Mouse (Mus musculus) G1E (cell line): ENCODE results near the gene Ak6. TPM values are rescaled to one million over a fixed set of nuclear protein-coding genes. Genes with fewer than 3 reads are reported as not detected.

Experiments used
- ATAC-seq: 2 replicates; pipeline ENCODE4 v1.8.0; 2016; ENCODE audit warnings: mild to moderate bottlenecking; ENCODE audit not compliant: insufficient number of reproducible peaks, poor library complexity, low FRiP score, severe bottlenecking; ENCODE audit errors: extremely low read depth
- DNase-seq: peaks from one replicate; pipeline ENCODE4 v3.0.0; 2012; ENCODE audit warnings: low spot score
- H3K27me3 ChIP-seq: 2 replicates; pipeline ENCODE4 v1.6.1; 2012; ENCODE audit warnings: mild to moderate bottlenecking, low read length, inconsistent platforms; ENCODE audit not compliant: insufficient read depth
- H3K36me3 ChIP-seq: replicated peaks from 2 replicates; pipeline ENCODE3; 2012; ENCODE audit warnings: mild to moderate bottlenecking, inconsistent platforms
- H3K4me1 ChIP-seq: 2 replicates; pipeline ENCODE4 v1.6.1; 2012; ENCODE audit warnings: low read depth, low read length, inconsistent platforms, mixed read lengths; ENCODE audit not compliant: insufficient read depth
- H3K4me3 ChIP-seq: 2 replicates; pipeline ENCODE4 v1.5.1; 2012; ENCODE audit warnings: low read depth, mild to moderate bottlenecking, inconsistent platforms, low read length, moderate library complexity, mixed read lengths
- H3K9me3 ChIP-seq: replicated peaks from 2 replicates; pipeline ENCODE4 v1.6.1; 2012; ENCODE audit warnings: inconsistent platforms
- CTCF ChIP-seq: IDR thresholded peaks from 2 replicates; pipeline ENCODE4 v1.5.1; 2012; ENCODE audit warnings: low read depth, low read length, inconsistent platforms, mixed read lengths
- GATA1 ChIP-seq: IDR thresholded peaks from 2 replicates; pipeline ENCODE4 v1.6.1; 2012; ENCODE audit warnings: borderline replicate concordance, low read length, inconsistent platforms, mixed read lengths
- GATA2 ChIP-seq: IDR thresholded peaks from 2 replicates; pipeline ENCODE4 v1.6.1; 2012; ENCODE audit warnings: low read depth, low read length, inconsistent platforms, borderline replicate concordance
- POLR2AphosphoS5 ChIP-seq: IDR thresholded peaks from 2 replicates; pipeline ENCODE4 v1.6.1; 2012; ENCODE audit warnings: low read depth, low read length, inconsistent platforms; ENCODE audit not compliant: insufficient replicate concordance
- TAL1 ChIP-seq: conservative IDR thresholded peaks from 2 replicates; pipeline ENCODE4 v1.6.1; 2012; ENCODE audit warnings: low read depth, low read length, inconsistent platforms, mixed read lengths
- polyA plus RNA-seq: library from polyadenylated mRNA; stranded (reverse); fragments of >175 nt; gene quantifications from 2 replicates; pipeline ENCODE4 v1.2.3, GENCODE M21; 2012
- total RNA-seq, 2 experiments: library from RNA; stranded (forward) in 1 of 2; stranded (reverse) in 1 of 2; fragments of 200-1000 nt in 1 of 2; fragments of >200 nt in 1 of 2; fragmentation: Nextera tagmentation in 1 of 2; gene quantifications; 2 replicates each; pipeline ENCODE4 v1.2.3; 2014 to 2017

The Ak6 gene
- total and polyA plus RNA-seq, 3 experiments = 43.4 to 338 (median 259) TPM

DNA sequence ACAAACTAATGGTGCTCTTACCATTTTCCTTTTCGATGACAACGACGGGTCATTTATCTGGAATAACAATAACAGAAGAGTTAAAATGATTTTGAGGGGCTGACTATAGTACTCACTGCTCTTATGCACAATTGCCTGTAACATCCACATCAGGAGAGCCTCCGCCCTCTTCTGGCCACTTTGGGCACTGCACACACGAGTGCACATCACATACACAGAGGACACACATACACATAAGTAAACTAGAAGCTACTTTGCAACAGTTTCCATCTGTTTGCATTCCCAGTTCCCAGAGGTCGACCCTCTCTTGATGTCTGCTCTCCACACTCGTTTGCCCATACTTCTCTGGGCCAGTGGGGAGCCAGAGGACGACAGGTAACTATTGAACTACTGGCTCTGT, 43.0 kb upstream of the Ak6 start:
- DNase-seq = no peak
- TF ChIP-seq POLR2AphosphoS5 = no peak
- TF ChIP-seq CTCF = no peak
- TF ChIP-seq GATA1 = no peak
- no peak for TF ChIP-seq GATA2
- no peak for TF ChIP-seq TAL1
- ATAC-seq = no peak

DNA sequence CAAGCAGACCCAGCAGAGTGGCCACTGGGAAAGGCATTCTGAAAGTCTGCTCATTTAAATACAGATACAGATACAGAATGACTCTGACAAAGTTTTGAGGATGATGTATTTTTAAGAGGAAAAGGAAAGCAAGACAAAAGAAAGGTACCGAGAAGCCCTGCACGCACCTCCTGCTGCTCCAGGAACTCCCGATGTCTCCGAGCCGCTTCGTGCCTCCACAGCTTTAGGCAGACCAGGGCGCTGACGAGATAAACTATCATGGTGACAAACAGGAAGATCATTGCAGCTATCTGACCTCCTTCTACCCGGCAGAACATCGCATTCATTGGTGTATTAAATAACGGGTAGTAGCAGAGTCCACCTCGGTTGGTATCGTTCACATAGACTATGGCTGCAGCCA, 39.5 kb upstream of the Ak6 start:
- Histone ChIP-seq H3K4me1 (peaks cover 3% of the 10 kb centered on the region), H3K4me3 (no peak overlapping the region), H3K36me3 (peaks cover 14% of the 10 kb centered on the region), H3K9me3 (peaks cover 4% of the 10 kb centered on the region), H3K27me3 (peaks cover 1% of the 10 kb centered on the region; the same call in 1 of the 2 replicates)
- no peak for TF ChIP-seq GATA1
- no peak for TF ChIP-seq POLR2AphosphoS5
- no peak for TF ChIP-seq CTCF
- no peak for TF ChIP-seq TAL1
- no peak for TF ChIP-seq GATA2
- no peak for DNase-seq
- no peak for ATAC-seq

More for the DNA sequence above, 43.0 kb upstream of the Ak6 start:
- H3K36me3 ChIP-seq = peaks cover 14% of the 10 kb centered on the region
- H3K4me1 ChIP-seq = no peaks in the 10 kb centered on the region
- H3K4me3 ChIP-seq = no peak overlapping the region
- H3K27me3 ChIP-seq = no peaks in the 10 kb centered on the region
- H3K9me3 ChIP-seq = peaks cover 4% of the 10 kb centered on the region

DNA sequence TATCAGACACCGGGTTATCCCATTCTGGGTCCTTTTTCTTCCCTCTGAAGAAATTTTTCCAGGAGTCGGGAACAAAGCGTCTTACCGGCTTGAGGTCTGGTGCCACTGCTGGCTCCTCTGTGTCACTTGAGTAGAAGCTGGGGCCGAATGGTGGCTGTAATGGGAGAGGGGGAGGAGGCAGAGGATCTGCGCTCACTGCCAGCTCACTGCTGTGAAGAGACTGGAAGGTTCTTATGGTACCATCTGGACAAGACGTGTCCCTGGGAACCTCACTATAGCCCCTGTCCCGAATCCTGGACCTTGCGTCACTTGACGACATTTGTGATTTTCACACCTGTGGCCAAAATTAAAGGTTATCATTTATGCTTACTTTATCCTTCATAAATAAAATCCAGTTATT, 38.5 kb upstream of the Ak6 start:
- peaks cover 4% of the 10 kb centered on the region for H3K9me3 ChIP-seq
- peaks cover 10% of the 10 kb centered on the region for H3K4me1 ChIP-seq
- H3K36me3 ChIP-seq = peaks cover 17% of the 10 kb centered on the region
- H3K4me3 ChIP-seq = no peak overlapping the region
- peaks cover 3% of the 10 kb centered on the region; the same call in 1 of the 2 replicates for H3K27me3 ChIP-seq
- TF ChIP-seq TAL1 (no peak), GATA2 (no peak), CTCF (no peak), POLR2AphosphoS5 (no peak), GATA1 (no peak)
- DNase-seq (no peak), ATAC-seq (no peak)

DNA sequence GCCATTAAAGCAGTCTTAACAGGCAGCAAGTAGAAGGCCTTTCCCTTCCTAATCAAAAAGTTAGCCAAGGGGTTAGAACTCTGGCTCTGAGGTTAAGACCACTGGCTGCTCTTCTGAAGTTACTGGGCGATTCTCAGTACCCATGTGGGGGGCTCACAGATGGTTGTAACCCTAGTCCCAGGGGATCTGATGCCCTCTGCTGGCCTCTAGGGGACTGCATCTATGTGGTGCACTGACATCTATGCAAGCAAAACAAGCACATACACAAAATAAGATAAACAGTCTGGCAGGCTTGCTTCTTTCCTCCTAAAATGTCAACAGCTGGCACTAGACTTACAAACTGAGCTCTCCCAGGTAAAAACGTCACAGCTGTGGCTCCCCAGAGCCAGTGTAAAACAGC, 37.9 kb upstream of the Ak6 start:
- Histone ChIP-seq H3K9me3 (peaks cover 1% of the 10 kb centered on the region), H3K4me3 (no peak overlapping the region), H3K36me3 (peaks cover 23% of the 10 kb centered on the region), H3K4me1 (peaks cover 16% of the 10 kb centered on the region), H3K27me3 (peaks cover 3% of the 10 kb centered on the region; the same call in 1 of the 2 replicates)
- DNase-seq (no peak), ATAC-seq (no peak)
- TF ChIP-seq CTCF (no peak), TAL1 (no peak), POLR2AphosphoS5 (no peak), GATA1 (no peak), GATA2 (no peak)

DNA sequence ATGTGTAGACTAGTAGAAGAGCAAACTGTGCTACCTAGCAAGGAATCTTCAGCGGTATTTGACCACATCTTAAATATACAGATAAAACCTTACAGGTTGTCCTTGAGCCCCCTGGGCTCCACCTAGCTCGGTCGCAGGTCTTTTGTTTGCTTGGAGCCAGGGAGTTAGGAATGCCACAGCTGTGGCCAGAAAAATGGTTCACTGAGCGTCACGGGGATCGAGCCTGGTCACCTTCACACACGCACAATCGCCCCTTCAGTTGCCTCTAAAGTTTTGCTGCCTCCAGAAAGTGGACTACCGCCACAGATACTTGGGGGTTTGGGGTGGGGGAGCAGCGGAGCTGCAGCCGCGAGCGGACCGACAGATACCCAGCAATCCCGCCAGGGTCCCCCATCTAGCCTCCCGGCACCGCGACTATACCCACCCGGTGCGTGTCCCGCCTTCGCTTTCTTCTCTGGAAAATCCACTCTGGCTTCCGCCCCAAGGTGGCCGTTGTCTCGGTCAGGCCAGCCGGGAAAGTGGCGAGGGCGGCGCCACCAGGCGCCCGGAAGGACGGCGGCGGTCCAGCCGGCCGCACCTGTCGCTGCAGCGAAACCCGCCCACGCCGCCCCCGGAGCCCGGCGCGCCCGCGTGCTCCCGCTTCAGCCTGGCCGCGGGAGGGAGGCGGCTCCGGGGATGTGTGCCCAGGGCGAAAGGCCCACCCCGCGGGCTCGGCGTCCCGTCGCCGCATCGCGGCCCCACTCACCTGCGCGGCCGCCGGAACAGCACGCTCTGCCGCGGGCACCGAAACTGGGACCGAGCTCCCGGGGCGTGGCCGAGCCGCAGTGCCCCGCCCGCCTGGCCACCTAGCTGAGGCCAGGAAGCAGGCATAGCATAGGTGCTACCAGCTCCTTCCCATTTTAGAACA, 34.3 kb upstream of the Ak6 start, which contains the start of gene Marveld2:
Marveld2 (minus strand) TSS at position 791 of the 907 bp plus-strand sequence.
- peak; percentile 65 for DNase-seq
- H3K9me3 ChIP-seq = no peaks in the 10 kb centered on the region
- H3K4me3 ChIP-seq = peak within 1 kb of the TSS; percentile 79

DNA sequence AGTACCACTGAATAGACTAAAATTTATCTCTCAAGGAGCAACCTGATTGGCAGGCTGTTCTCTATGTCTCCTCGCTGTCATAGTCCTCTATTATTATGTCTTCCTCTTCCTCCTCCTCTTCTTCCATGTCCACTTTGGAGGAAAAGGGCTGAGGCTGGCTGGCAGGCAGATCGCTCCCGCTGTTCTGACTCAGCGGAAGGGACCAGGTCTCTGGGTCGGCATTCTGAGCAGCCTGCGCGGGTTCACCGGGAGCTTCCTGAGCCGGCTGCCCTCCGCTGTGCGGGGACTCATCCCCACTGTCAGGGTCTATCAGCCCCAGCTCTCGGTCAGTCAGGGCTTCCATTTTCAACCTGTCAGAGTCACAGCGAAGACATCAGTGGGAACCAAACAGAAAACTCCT, 33.2 kb upstream of the Ak6 start:
- TF ChIP-seq GATA1 = no peak
- no peak for TF ChIP-seq POLR2AphosphoS5
- no peak for TF ChIP-seq GATA2
- TF ChIP-seq TAL1 = no peak
- TF ChIP-seq CTCF = no peak
- ATAC-seq (no peak), DNase-seq (no peak)
- H3K9me3 ChIP-seq = no peaks in the 10 kb centered on the region
- peaks cover 16% of the 10 kb centered on the region for H3K4me1 ChIP-seq
- H3K27me3 ChIP-seq = peaks cover 3% of the 10 kb centered on the region; the same call in 1 of the 2 replicates
- H3K4me3 ChIP-seq = no peak overlapping the region
- peaks cover 40% of the 10 kb centered on the region for H3K36me3 ChIP-seq

More for the DNA sequence above, 34.3 kb upstream of the Ak6 start, which contains the start of gene Marveld2:
- 0 out of 2 replicates have a peak, but pooled peaks have one; percentile 22 for ATAC-seq
- H3K27me3 ChIP-seq = peaks cover 3% of the 10 kb centered on the region; the same call in 1 of the 2 replicates
- peaks cover 38% of the 10 kb centered on the region for H3K36me3 ChIP-seq
- peaks cover 16% of the 10 kb centered on the region for H3K4me1 ChIP-seq
- TF ChIP-seq GATA1 (no peak), CTCF (no peak), POLR2AphosphoS5 (no peak), GATA2 (no peak), TAL1 (no peak)
